Mouse (Mus musculus) heart, embryonic 13.5 days (tissue): ENCODE measurements around the gene Gm49333. TPM values are rescaled to one million over a fixed set of nuclear protein-coding genes. Genes with fewer than 3 reads are reported as not detected.

Experiments
- ATAC-seq: fragments of 200-750 bp; cut with Nextera tagmentation; 2 replicates; pipeline ENCODE4 v1.8.0; 2017; ENCODE audit warnings: moderate TSS enrichment; ENCODE audit not compliant: insufficient number of reproducible peaks, low FRiP score, low TSS enrichment; ENCODE audit errors: extremely low read depth
- H3K27ac ChIP-seq: fragments of 300-500 bp; sonication (generic); replicated peaks from 2 replicates; pipeline ENCODE4 v1.5.1; 2015; ENCODE audit warnings: moderate library complexity, mild to moderate bottlenecking, inconsistent platforms
- H3K27me3 ChIP-seq: fragments of 300-500 bp; sonication (generic); replicated peaks from 2 replicates; pipeline ENCODE4 v1.6.1; 2015; ENCODE audit warnings: mild to moderate bottlenecking, inconsistent platforms
- H3K36me3 ChIP-seq: fragments of 300-500 bp; sonication (generic); 2 replicates; pipeline ENCODE4 v1.6.1; 2015; ENCODE audit warnings: mild to moderate bottlenecking, inconsistent platforms
- H3K4me1 ChIP-seq: fragments of 300-500 bp; sonication (generic); 2 replicates; pipeline ENCODE4 v1.6.1; 2015; ENCODE audit warnings: inconsistent platforms
- H3K4me2 ChIP-seq: fragments of 300-500 bp; sonication (generic); 2 replicates; pipeline ENCODE4 v1.6.1; 2015; ENCODE audit warnings: inconsistent platforms, mild to moderate bottlenecking, moderate library complexity
- H3K4me3 ChIP-seq: fragments of 300-500 bp; sonication (generic); 2 replicates; pipeline ENCODE4 v1.5.1; 2015; ENCODE audit warnings: moderate library complexity, mild to moderate bottlenecking, inconsistent platforms
- H3K9ac ChIP-seq: fragments of 300-500 bp; sonication (generic); 2 replicates; pipeline ENCODE4 v1.6.1; 2015; ENCODE audit warnings: inconsistent platforms, mild to moderate bottlenecking, moderate library complexity
- H3K9me3 ChIP-seq: fragments of 300-500 bp; sonication (generic); 2 replicates; pipeline ENCODE4 v1.6.1; 2016; ENCODE audit warnings: inconsistent platforms
- WGBS: fragments of 180-500 bp; shearing (Covaris S2); methylation state at CpG from one replicate; pipeline ENCODE4 v1.1.7; 2015; ENCODE audit warnings: mixed read lengths; 5-methylcytosine and 5-hydroxymethylcytosine counted together
- polyA plus RNA-seq: library from polyadenylated mRNA; unstranded; fragments of >200 nt; fragmentation: Nextera tagmentation; extraction: Ambion mirVana; gene quantifications from 2 replicates; pipeline ENCODE4 v1.2.1, GENCODE M21; 2015

Gene Gm49333
- polyA plus RNA-seq, 1 experiment from 2014 or later = not detected

- no peak overlapping the region for H3K4me2 ChIP-seq
- 57% methylated on average over 9 of the region's 9 CpGs for WGBS
- H3K4me3 ChIP-seq = no peak overlapping the region
- no peak overlapping the region for H3K9ac ChIP-seq
- no peaks in the 10 kb centered on the region for H3K9me3 ChIP-seq
- peaks cover 43% of the 10 kb centered on the region for H3K36me3 ChIP-seq
- peaks cover 6% of the 10 kb centered on the region for H3K4me1 ChIP-seq
- no peak overlapping the region for H3K27ac ChIP-seq
- H3K27me3 ChIP-seq = peaks cover 2% of the 10 kb centered on the region; the same call in 1 of the 2 replicates
- ATAC-seq = no peak
Observed at GRCm38 (mm10) chr16:20604705-20605104, 6.7 kb upstream of the Gm49333 start.

- Histone ChIP-seq H3K27me3 (no peaks in the 10 kb centered on the region), H3K4me2 (peak overlapping the region; percentile 97), H3K4me3 (peak overlapping the region; percentile 84), H3K4me1 (peaks cover 21% of the 10 kb centered on the region), H3K27ac (peak overlapping the region; percentile 79), H3K9me3 (no peaks in the 10 kb centered on the region), H3K36me3 (peaks cover 25% of the 10 kb centered on the region), H3K9ac (peak overlapping the region; percentile 90)
- WGBS = under 1% methylated on average over 28 of the region's 28 CpGs
- ATAC-seq = 0 out of 2 replicates have a peak, but pooled peaks have one; percentile 59
Observed at GRCm38 (mm10) chr16:20610501-20611356, 681 bp upstream of the Gm49333 start.

DNA sequence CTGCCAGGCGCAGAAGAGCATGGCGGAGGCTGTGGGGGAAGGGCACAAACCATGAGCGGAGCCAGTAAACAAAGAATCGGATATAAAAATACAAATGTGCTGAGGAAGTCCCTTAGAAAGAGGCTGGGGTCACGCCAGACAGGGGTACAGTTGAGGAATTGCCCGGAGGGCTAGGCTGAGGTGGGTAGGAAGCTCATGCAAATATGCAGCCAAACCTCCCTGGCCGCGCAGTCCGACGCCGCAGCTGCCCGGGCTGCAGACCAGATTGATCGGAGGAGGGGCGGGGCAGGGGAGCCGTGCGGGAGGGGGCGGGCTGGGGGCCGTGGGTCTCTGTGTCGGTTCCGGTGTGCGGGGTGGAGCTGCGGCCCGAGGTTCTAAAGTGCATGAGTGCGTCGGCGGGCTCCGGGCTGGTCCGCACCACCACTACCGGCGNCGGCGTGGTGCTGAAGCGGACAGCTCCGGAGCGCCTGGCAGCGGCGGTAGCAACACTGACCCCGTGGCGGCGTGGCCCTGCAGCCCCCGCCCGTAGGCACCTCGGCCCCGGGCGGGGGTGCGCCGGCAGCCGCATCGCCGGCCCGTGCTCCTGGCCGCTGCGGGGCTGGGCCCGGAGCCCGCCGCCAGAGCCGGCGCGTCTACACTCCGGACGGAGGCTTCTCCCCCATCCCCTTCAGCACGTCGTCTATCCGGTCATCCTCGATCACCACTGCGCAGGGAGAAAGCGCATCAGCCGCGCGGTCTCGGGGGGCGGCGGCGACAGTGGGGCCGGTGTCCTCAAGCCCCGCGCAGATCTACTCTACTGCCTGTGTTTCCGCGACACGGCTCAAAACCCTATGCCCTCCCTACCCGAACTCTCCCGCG lies 8.4 kb downstream of the Gm49333 start:
- Histone ChIP-seq H3K4me3 (peak overlapping the region; percentile 75), H3K4me2 (peak overlapping the region; percentile 99), H3K27ac (no peak overlapping the region), H3K4me1 (peaks cover 30% of the 10 kb centered on the region), H3K36me3 (0 out of 2 replicates have a peak, but pooled peaks cover 8% of the 10 kb centered on the region), H3K27me3 (peaks cover 65% of the 10 kb centered on the region), H3K9ac (peak overlapping the region; percentile 37; the same call in 1 of the 2 replicates), H3K9me3 (no peaks in the 10 kb centered on the region)
- WGBS = 2% methylated on average over 82 of the region's 83 CpGs
- ATAC-seq = 0 out of 2 replicates have a peak, but pooled peaks have one; percentile 26

- Histone ChIP-seq H3K27me3 (peaks cover 70% of the 10 kb centered on the region), H3K4me2 (peak overlapping the region; percentile 99), H3K4me1 (peaks cover 30% of the 10 kb centered on the region), H3K9me3 (no peaks in the 10 kb centered on the region), H3K9ac (no peak overlapping the region), H3K4me3 (peak overlapping the region; percentile 75), H3K36me3 (0 out of 2 replicates have a peak, but pooled peaks cover 8% of the 10 kb centered on the region), H3K27ac (no peak overlapping the region)
- 0% methylated on average over 9 of the region's 9 CpGs for WGBS
- no peak for ATAC-seq
Observed at GRCm38 (mm10) chr16:20620399-20620735, 9.0 kb downstream of the Gm49333 start.

DNA sequence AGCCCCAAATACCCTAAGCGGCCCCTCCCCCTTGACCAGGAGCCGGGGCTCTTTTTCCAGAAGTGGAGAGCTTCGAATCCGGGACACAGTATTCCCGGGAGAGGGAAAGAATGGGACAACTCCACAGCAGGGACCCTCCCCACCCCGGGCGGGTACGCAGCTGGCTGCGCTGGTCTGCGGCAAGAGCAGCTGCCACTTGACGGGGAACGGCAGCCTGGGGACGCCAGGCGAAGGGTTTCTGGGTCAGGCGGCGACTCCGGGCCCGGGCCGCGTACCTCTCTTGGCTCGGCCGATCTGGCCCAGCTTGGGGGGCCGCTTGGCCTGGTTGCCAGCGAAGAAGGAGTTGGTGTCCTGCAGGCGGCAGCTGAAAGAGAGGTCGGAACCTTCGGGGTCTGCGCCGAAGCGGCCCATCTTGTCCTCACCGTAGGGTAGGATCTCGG lies 9.4 kb downstream of the Gm49333 start:
- peak overlapping the region; percentile 80 for H3K9ac ChIP-seq
- H3K4me1 ChIP-seq = peaks cover 30% of the 10 kb centered on the region
- H3K4me3 ChIP-seq = peak overlapping the region; percentile 75
- no peaks in the 10 kb centered on the region for H3K9me3 ChIP-seq
- 0 out of 2 replicates have a peak, but pooled peaks cover 8% of the 10 kb centered on the region for H3K36me3 ChIP-seq
- no peak for ATAC-seq
- under 1% methylated on average over 32 of the region's 32 CpGs for WGBS
- H3K27ac ChIP-seq = no peak overlapping the region
- peaks cover 70% of the 10 kb centered on the region for H3K27me3 ChIP-seq
- H3K4me2 ChIP-seq = peak overlapping the region; percentile 99

DNA sequence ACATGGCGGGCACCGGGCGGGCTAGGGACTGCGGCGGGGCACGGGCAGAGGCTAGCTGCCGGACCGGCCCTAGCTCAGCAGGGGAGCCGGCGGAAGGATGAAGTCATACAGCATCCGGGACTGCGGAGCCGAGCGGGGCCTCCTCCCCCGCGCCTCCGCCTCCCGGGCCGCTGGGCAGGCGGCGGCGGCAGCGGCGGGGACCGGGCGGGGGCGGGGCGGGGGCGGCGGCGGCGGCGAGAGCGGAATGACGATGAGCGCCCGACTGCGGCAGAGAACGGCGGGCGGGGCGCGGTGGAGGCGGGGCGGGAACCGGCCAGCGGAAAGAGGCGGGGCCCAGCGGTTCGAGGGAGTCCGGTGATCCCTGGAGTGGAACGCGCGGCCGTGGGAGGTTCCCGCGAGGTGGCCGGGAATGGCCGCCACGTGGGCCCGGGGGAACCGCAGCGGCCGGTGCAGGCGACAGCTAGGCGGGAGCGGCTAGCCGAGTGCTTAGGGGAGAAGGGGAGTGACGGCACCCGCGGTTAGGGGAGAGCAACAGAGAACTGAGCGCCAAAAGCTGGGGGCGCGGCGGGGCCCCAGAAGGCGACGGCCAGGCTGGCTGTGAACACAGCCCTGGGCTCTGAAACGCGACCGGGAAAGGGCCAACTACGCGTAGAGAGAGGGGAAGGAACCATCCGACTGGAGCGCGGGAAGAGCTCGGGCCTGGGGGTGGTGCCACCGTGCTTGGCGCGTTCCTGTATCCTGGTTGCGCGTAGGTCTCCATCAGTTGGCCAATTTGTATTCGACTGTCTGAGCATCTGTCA lies 10.0 kb downstream of the Gm49333 start, which contains the start of gene Camk2n2:
TSS of gene Camk2n2 (minus strand) at position 97 of the 800 bp plus-strand sequence.
- H3K27me3 ChIP-seq = peaks cover 70% of the 10 kb centered on the region
- 1% methylated on average over 70 of the region's 92 CpGs for WGBS

DNA sequence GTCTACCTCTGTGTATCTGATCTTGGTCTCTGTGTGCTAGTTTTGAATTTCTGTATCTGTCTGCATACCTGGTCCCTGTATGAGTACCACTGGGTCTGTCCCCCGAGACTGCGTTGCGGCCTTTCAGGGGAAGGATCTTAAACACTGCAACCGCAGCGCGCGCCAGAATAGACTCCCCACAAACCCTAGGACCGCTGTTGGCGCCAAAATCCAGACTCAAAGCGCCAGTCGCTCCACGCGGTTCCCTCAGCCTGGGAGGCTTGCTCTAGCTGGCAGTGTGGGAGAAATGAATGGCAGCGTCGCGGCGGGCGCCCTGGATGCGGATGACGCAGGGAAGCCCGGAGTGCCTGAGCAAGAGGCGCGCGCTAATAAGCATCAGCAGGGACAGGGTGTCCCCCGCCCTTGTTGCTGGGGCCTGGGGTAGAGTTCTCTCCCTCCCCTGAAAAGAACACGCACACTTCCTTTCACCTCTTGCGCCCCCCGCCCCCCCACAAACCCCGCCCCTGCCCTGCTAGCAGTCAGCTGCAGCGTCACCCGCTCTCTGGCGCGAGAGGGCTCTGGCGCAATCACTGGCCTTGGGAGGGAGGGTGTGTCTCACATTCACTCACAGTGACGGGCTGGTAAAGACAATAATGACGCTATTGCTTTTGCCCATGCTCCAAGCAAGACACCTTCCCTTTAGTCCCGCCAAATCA lies 10.7 kb downstream of the Gm49333 start:
- Histone ChIP-seq H3K4me3 (peak overlapping the region; percentile 75), H3K27me3 (peaks cover 75% of the 10 kb centered on the region), H3K4me1 (peaks cover 30% of the 10 kb centered on the region), H3K9ac (peak overlapping the region; percentile 80), H3K4me2 (peak overlapping the region; percentile 99), H3K27ac (no peak overlapping the region), H3K36me3 (0 out of 2 replicates have a peak, but pooled peaks cover 8% of the 10 kb centered on the region), H3K9me3 (no peaks in the 10 kb centered on the region)
- under 1% methylated on average over 37 of the region's 37 CpGs for WGBS
- ATAC-seq = no peak

More for the DNA sequence above, 10.0 kb downstream of the Gm49333 start, which contains the start of gene Camk2n2:
- Histone ChIP-seq H3K9me3 (no peaks in the 10 kb centered on the region), H3K4me3 (peak within 1 kb of the TSS; percentile 75), H3K4me1 (peaks cover 30% of the 10 kb centered on the region), H3K36me3 (0 out of 2 replicates have a peak, but pooled peaks cover 8% of the 10 kb centered on the region), H3K27ac (peak within 1 kb of the TSS; percentile 36; the same call in 1 of the 2 replicates), H3K9ac (peak within 1 kb of the TSS; percentile 80), H3K4me2 (peak within 1 kb of the TSS; percentile 99)
- ATAC-seq = peak; percentile 17; the same call in 1 of the 2 replicates

- H3K4me2 ChIP-seq = no peak overlapping the region
Observed at GRCm38 (mm10) chr16:20623211-20623610, 11.8 kb downstream of the Gm49333 start.

GRCm38 (mm10) chr16:20628871-20629391 lies 17.5 kb downstream of the Gm49333 start:
- ATAC-seq = no peak
- H3K9me3 ChIP-seq = no peaks in the 10 kb centered on the region

More at GRCm38 (mm10) chr16:20623211-20623610, 11.8 kb downstream of the Gm49333 start:
- 0 out of 2 replicates have a peak, but pooled peaks cover 5% of the 10 kb centered on the region for H3K36me3 ChIP-seq
- ATAC-seq = no peak
- no peaks in the 10 kb centered on the region for H3K9me3 ChIP-seq
- no peak overlapping the region for H3K9ac ChIP-seq
- WGBS = 58% methylated on average over 2 of the region's 2 CpGs
- no peak overlapping the region for H3K27ac ChIP-seq
- peaks cover 73% of the 10 kb centered on the region for H3K27me3 ChIP-seq
- H3K4me1 ChIP-seq = peaks cover 30% of the 10 kb centered on the region
- no peak overlapping the region for H3K4me3 ChIP-seq

More at GRCm38 (mm10) chr16:20628871-20629391, 17.5 kb downstream of the Gm49333 start:
- H3K4me3 ChIP-seq = 0 out of 2 replicates have a peak overlapping the region, but pooled peaks have one; percentile 64
- H3K27ac ChIP-seq = no peak overlapping the region
- peaks cover 12% of the 10 kb centered on the region for H3K4me1 ChIP-seq
- H3K4me2 ChIP-seq = peak overlapping the region; percentile 92
- 49% methylated on average over 11 of the region's 11 CpGs for WGBS
- no peak overlapping the region for H3K9ac ChIP-seq
- no peaks in the 10 kb centered on the region for H3K36me3 ChIP-seq
- H3K27me3 ChIP-seq = peaks cover 52% of the 10 kb centered on the region
